Mouse (Mus musculus) heart, adult 2 months (tissue): ENCODE measurements at regions not wholly inside any gene's neighbourhood (a gene's known extent, or its start where the extent isn't known, plus 50 kb on each side); places are given as distances from the start of the nearest gene placed in this dataset.

Source experiments
- DNase-seq, 2 experiments: peaks; one replicate each; pipeline ENCODE4 v3.0.0; 2021
- H3K27ac ChIP-seq: fragments of 200-600 bp; 2 replicates; pipeline ENCODE4 v1.8.1; 2022
- H3K27me3 ChIP-seq: fragments of 200-500 bp; 2 replicates; pipeline ENCODE4 v1.6.1; 2012; ENCODE audit warnings: mild to moderate bottlenecking, low read length, inconsistent platforms, mixed read lengths; ENCODE audit not compliant: control insufficient read depth, insufficient read depth
- H3K36me3 ChIP-seq: fragments of 200-500 bp; 2 replicates; pipeline ENCODE4 v1.6.1; 2012; ENCODE audit warnings: low read length, inconsistent platforms; ENCODE audit not compliant: control insufficient read depth, insufficient read depth
- H3K4me1 ChIP-seq: fragments of 200-500 bp; 2 replicates; pipeline ENCODE4 v1.6.1; 2011; ENCODE audit warnings: low read length; ENCODE audit not compliant: control insufficient read depth, insufficient read depth
- H3K4me3 ChIP-seq: fragments of 200-600 bp; 2 replicates; pipeline ENCODE4 v1.8.1; 2022
- H3K79me2 ChIP-seq: fragments of 200-500 bp; replicated peaks from 2 replicates; pipeline ENCODE4 v1.6.1; 2012; ENCODE audit warnings: mild to moderate bottlenecking, inconsistent platforms, low read length, moderate library complexity, mixed read lengths; ENCODE audit not compliant: control insufficient read depth, insufficient read depth
- H3K9ac ChIP-seq: fragments of 200-500 bp; 2 replicates; pipeline ENCODE4 v1.6.1; 2012; ENCODE audit warnings: low read depth, mild to moderate bottlenecking, control low read depth, inconsistent platforms, low read length, mixed read lengths
- CTCF ChIP-seq: fragments of 200-600 bp; IDR thresholded peaks from 2 replicates; pipeline ENCODE4 v1.8.1; 2022; ENCODE audit warnings: antibody characterized with exemption, mild to moderate bottlenecking, moderate library complexity
- EP300 ChIP-seq: fragments of 200-500 bp; IDR thresholded peaks from 2 replicates; pipeline ENCODE4 v1.6.1; 2011; ENCODE audit warnings: low read depth, low read length, control low read depth; ENCODE audit not compliant: insufficient read depth
- POLR2A ChIP-seq: fragments of 200-500 bp; IDR thresholded peaks from 2 replicates; pipeline ENCODE4 v1.6.1; 2011; ENCODE audit warnings: mild to moderate bottlenecking, low read depth, low read length, control low read depth; ENCODE audit not compliant: insufficient read depth
- WGBS: fragments of 180-500 bp; shearing (Covaris S2); methylation state at CpG from one replicate; pipeline ENCODE4 v1.1.7; 2018; 5-methylcytosine and 5-hydroxymethylcytosine counted together
- intact Hi-C: fragments of 180-260 bp; cut with DNase I; formaldehyde crosslinking; loops from one replicate; pipeline ENCODE4 v1.15.1; 2025

DNA sequence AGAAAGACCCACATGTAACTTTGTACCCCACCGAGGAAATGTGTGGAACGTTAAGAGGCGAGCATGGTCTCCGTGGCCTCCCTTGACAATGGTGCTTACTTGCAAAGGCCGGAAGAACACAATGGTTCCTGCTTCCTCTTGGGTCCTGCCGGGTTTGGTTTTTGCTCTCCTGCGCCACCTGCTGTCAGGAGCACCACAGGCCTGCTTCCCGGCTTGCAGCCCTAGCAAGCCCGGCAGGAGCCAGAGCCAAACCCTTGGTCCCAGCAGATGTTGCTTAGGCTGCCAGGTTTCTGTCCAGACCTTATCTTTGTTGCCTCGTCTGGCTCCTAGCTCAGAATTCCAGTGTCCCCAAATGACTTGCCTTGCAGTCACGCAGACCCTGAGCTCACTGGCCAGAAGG is 300.2 kb upstream of the Ubash3b start:
- peak; percentile 94 to 95 for DNase-seq
- peaks cover 6% of the 10 kb centered on the region for H3K4me1 ChIP-seq
- H3K36me3 ChIP-seq, result peaks cover 5% of the 10 kb centered on the region
- 1% methylated on average over 11 of the region's 11 CpGs for WGBS
- intact Hi-C loops, result loop anchor here (1.0 to 5.0 kb wide), 4 partner anchors 84 to 489 kb away; no protein-coding TSS in a partner anchor
- H3K27me3 ChIP-seq, result no peaks in the 10 kb centered on the region
- H3K27ac ChIP-seq, result peak overlapping the region; percentile 71
- H3K4me3 ChIP-seq, result no peak overlapping the region
- no peak overlapping the region for H3K9ac ChIP-seq
- TF ChIP-seq POLR2A (no peak; the same call in 1 of the 2 replicates), EP300 (peak; percentile 99)
- no peaks in the 10 kb centered on the region for H3K79me2 ChIP-seq

DNA sequence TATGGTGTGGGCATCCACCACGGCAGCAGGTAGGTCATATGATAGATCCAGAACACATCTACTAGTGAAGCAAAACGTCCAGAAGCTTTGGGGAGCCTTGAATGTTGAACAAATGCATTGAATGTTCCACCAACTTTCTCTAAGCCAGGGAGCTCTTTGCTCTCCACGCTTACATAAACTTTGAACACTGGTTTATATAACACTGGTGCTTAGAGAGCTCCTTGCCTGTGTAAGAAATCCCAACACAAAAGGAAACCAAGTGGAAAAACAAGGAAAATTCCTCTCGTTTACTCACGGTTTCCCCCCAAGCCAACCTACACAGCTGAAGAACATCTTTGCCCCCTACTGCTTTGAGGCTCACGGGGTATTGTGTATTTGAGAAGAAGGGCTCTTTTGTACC is 299.2 kb upstream of the Ubash3b start:
- intact Hi-C loops, result loop anchor here (1.0 to 5.0 kb wide), 4 partner anchors 83 to 490 kb away; no protein-coding TSS in a partner anchor
- Histone ChIP-seq H3K4me3 (no peak overlapping the region), H3K9ac (no peak overlapping the region), H3K36me3 (peaks cover 5% of the 10 kb centered on the region), H3K79me2 (no peaks in the 10 kb centered on the region), H3K27ac (no peak overlapping the region), H3K27me3 (no peaks in the 10 kb centered on the region), H3K4me1 (peaks cover 6% of the 10 kb centered on the region)
- no peak for DNase-seq
- 92% methylated on average over 6 of the region's 6 CpGs for WGBS
- no peak for TF ChIP-seq CTCF
- no peak for TF ChIP-seq POLR2A
- TF ChIP-seq EP300, result no peak

GRCm38 (mm10) chr9:41457003-41457402 is 295.5 kb upstream of the Ubash3b start:
- H3K27me3 ChIP-seq, result no peaks in the 10 kb centered on the region
- no peaks in the 10 kb centered on the region; the same call in 1 of the 2 replicates for H3K36me3 ChIP-seq
- TF ChIP-seq CTCF (no peak), POLR2A (no peak), EP300 (no peak)
- intact Hi-C loops, result no loop called here
- no peak overlapping the region for H3K27ac ChIP-seq
- no peaks in the 10 kb centered on the region for H3K79me2 ChIP-seq
- H3K4me1 ChIP-seq, result peaks cover 3% of the 10 kb centered on the region; the same call in 1 of the 2 replicates
- 80% methylated on average over 3 of the region's 3 CpGs for WGBS
- DNase-seq, result no peak
- no peak overlapping the region for H3K9ac ChIP-seq
- no peak overlapping the region for H3K4me3 ChIP-seq

GRCm38 (mm10) chr9:41451738-41452137 is 290.2 kb upstream of the Ubash3b start:
- Histone ChIP-seq H3K79me2 (no peaks in the 10 kb centered on the region), H3K27ac (no peak overlapping the region), H3K4me3 (no peak overlapping the region), H3K36me3 (peaks cover under 1% of the 10 kb centered on the region), H3K9ac (no peak overlapping the region), H3K27me3 (no peaks in the 10 kb centered on the region), H3K4me1 (peaks cover 8% of the 10 kb centered on the region)
- 66% methylated on average over 3 of the region's 3 CpGs for WGBS
- intact Hi-C loops, result no loop called here
- no peak for DNase-seq
- TF ChIP-seq POLR2A, result no peak
- TF ChIP-seq CTCF, result no peak
- no peak for TF ChIP-seq EP300

DNA sequence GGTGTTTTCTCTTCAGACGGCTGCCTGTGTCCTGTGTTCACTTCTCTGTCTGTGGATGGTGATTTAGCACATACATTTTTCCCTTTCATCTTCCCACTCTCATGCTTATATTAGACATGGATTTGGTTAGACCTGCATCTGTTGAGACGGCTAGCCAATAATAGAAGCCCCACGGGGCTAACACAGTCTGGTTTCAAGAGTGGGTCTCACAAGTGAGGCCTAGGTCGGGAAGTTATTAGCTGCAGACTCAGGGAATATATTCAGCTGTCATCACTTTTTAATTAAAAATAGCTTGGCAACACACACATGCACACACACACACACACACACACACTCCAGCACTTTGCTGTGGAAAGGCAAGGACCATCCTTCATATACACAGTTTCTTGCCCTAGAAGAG is 287.7 kb upstream of the Ubash3b start:
- H3K4me3 ChIP-seq, result no peak overlapping the region
- H3K9ac ChIP-seq, result no peak overlapping the region
- no peak for DNase-seq
- intact Hi-C loops, result loop anchor here (5.0 kb wide), 2 partner anchors 72 to 122 kb away; no protein-coding TSS in a partner anchor
- H3K27ac ChIP-seq, result no peak overlapping the region
- H3K4me1 ChIP-seq, result peaks cover 12% of the 10 kb centered on the region
- WGBS, result 49% methylated on average over 4 of the region's 4 CpGs
- H3K27me3 ChIP-seq, result no peaks in the 10 kb centered on the region
- no peaks in the 10 kb centered on the region for H3K79me2 ChIP-seq
- peaks cover 2% of the 10 kb centered on the region for H3K36me3 ChIP-seq
- TF ChIP-seq POLR2A (no peak), EP300 (no peak), CTCF (no peak)

DNA sequence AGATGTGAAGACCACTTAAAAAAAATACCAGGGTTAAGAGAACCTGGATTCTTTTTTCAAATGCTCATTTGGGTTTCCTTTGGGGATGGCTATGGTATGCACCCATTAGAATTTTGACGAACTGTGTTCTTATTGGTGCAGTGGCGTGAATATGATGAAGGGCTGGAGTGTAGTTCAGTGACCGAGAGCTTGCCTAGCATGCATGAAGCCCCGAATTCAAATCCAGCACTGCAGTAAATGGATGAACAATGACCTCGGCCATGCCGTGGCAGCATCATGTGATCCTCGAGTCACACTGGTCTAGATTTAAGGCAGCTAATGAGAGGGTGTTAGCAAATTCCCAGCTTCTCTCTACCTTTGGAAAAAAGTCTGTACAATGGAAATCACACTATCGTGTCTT is 286.4 kb upstream of the Ubash3b start:
- Histone ChIP-seq H3K27me3 (no peaks in the 10 kb centered on the region), H3K36me3 (peaks cover 2% of the 10 kb centered on the region), H3K9ac (no peak overlapping the region), H3K4me3 (no peak overlapping the region), H3K79me2 (no peaks in the 10 kb centered on the region), H3K27ac (peak overlapping the region; percentile 81), H3K4me1 (peaks cover 12% of the 10 kb centered on the region)
- WGBS, result 63% methylated on average over 8 of the region's 8 CpGs
- no peak for DNase-seq
- TF ChIP-seq POLR2A, result no peak
- TF ChIP-seq CTCF, result no peak
- no peak for TF ChIP-seq EP300
- intact Hi-C loops, result loop anchor here (5.0 kb wide), 2 partner anchors 71 to 121 kb away; no protein-coding TSS in a partner anchor
